Mouse (Mus musculus): Measurements from ENCODE around the gene Mkrn1.
A peak's percentile ranks its signal among the peaks of the same experiment; 100 is the strongest.
"Not testable (repeated sequence)": the region's sequence is repeated elsewhere in the genome, so short reads cannot be mapped to it uniquely, and the experiment has no call there.

Gene Mkrn1

GRCm38 (mm10) chr6:39430722-39431121 is 10.5 kb upstream of the Mkrn1 start:
- DNase-seq (ENCODE audit: low spot score in 2 of 2), result no peak

GRCm38 (mm10) chr6:39429007-39429788 is 8.9 kb upstream of the Mkrn1 start:
- no peak for DNase-seq (ENCODE audit: low spot score in 2 of 2)

- DNase-seq (ENCODE audit: low spot score in 2 of 2), result no peak
Measured at GRCm38 (mm10) chr6:39427276-39428003, 7.2 kb upstream of the Mkrn1 start.

GRCm38 (mm10) chr6:39426725-39427124 is 6.5 kb upstream of the Mkrn1 start:
- no peak for DNase-seq (ENCODE audit: low spot score in 2 of 2)

- no peak for DNase-seq (ENCODE audit: low spot score in 2 of 2)
Measured at GRCm38 (mm10) chr6:39425181-39425580, 4.9 kb upstream of the Mkrn1 start.

GRCm38 (mm10) chr6:39423686-39424085 is 3.4 kb upstream of the Mkrn1 start:
- no peak for DNase-seq (ENCODE audit: low spot score in 2 of 2)

- no peak for DNase-seq (ENCODE audit: low spot score in 2 of 2)
Measured at GRCm38 (mm10) chr6:39423130-39423551, 2.9 kb upstream of the Mkrn1 start.

GRCm38 (mm10) chr6:39420867-39421266 is 605 bp upstream of the Mkrn1 start:
- no peak for DNase-seq (ENCODE audit: low spot score in 2 of 2)

GRCm38 (mm10) chr6:39419386-39419850 is 844 bp downstream of the Mkrn1 start:
- no peak for DNase-seq (ENCODE audit: low spot score in 2 of 2)

- not testable (repeated sequence) for DNase-seq (ENCODE audit: low spot score in 2 of 2)
Measured at GRCm38 (mm10) chr6:39416654-39417053, 3.6 kb downstream of the Mkrn1 start.

- peak; percentile 66 to 72 for DNase-seq (ENCODE audit: low spot score in 2 of 2)
Measured at GRCm38 (mm10) chr6:39415762-39416161, 4.5 kb downstream of the Mkrn1 start.

- DNase-seq (ENCODE audit: low spot score in 2 of 2), result no peak
Measured at GRCm38 (mm10) chr6:39414106-39414505, 6.2 kb downstream of the Mkrn1 start.

- no peak for DNase-seq (ENCODE audit: low spot score in 2 of 2)
Measured at GRCm38 (mm10) chr6:39406480-39406879, 13.8 kb downstream of the Mkrn1 start.

- DNase-seq (ENCODE audit: low spot score in 2 of 2), result no peak
Measured at GRCm38 (mm10) chr6:39403136-39403535, 17.1 kb downstream of the Mkrn1 start.

- no peak for DNase-seq (ENCODE audit: low spot score in 2 of 2)
Measured at GRCm38 (mm10) chr6:39400343-39400742, 19.9 kb downstream of the Mkrn1 start.

GRCm38 (mm10) chr6:39398342-39398741 is 21.9 kb downstream of the Mkrn1 start:
- DNase-seq (ENCODE audit: low spot score in 2 of 2), result no peak

- DNase-seq (ENCODE audit: low spot score in 2 of 2), result no peak
Measured at GRCm38 (mm10) chr6:39397046-39397445, 23.2 kb downstream of the Mkrn1 start.

GRCm38 (mm10) chr6:39395916-39396315 is 24.3 kb downstream of the Mkrn1 start:
- no peak for DNase-seq (ENCODE audit: low spot score in 2 of 2)

- DNase-seq (ENCODE audit: low spot score in 2 of 2), result no peak
Measured at GRCm38 (mm10) chr6:39395471-39395870, 24.8 kb downstream of the Mkrn1 start.

GRCm38 (mm10) chr6:39389988-39390387 is 30.3 kb downstream of the Mkrn1 start:
- DNase-seq (ENCODE audit: low spot score in 2 of 2), result no peak

GRCm38 (mm10) chr6:39381125-39381880 is 39.0 kb downstream of the Mkrn1 start, which contains the start of gene Rab19:
Gene Rab19, plus strand, starts transcription at chr6:39381175.
- no peak for DNase-seq (ENCODE audit: low spot score in 2 of 2)

- no peak for DNase-seq (ENCODE audit: low spot score in 2 of 2)
Measured at GRCm38 (mm10) chr6:39380276-39380675, 40.0 kb downstream of the Mkrn1 start.
